Mouse (Mus musculus): Measurements from ENCODE around the gene Cacna1g.
"Not testable (repeated sequence)": the region's sequence is repeated elsewhere in the genome, so short reads cannot be mapped to it uniquely, and the experiment has no call there.

The Cacna1g gene

DNA sequence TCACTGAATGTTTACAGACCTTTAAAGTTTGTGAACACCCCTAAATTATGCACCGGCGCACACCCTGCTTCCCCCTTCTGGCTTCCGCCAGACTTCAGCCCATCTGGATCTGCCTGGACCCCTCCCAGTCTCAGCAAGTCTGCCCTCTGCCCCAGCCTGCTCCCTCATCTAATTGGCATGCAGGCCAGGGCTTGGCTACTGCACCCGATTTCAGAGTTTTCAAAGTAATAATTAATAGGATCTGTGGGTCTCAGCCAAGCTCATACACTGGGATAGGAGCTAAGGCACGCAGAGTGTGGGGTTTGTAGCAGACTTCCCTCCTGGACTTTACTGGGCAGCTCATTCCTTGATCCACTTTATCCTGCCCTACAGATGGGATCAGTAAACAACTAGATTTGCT, 69.8 kb downstream of the Cacna1g start:
- no peak for DNase-seq (ENCODE audit: low spot score in 2 of 2)

DNA sequence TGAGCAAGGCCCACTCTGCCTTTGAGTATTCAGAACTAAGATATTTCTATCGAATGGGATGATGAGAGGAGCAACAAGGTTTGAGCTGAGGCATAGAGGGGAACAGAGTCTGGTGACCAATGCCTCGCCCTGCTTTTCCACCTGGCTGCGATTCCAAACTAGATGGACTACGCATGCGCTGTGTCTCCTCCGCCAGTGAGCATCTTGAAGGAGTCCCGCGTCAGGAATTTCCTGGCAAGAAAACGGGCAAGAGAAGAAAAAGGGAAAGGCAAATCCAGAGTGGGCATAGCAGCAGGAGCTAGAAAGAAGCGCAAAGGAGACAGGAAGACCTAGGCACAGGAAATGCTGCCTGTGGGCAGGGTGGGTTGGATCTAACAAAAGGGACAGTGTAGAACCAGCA, 70.2 kb downstream of the Cacna1g start:
- DNase-seq (ENCODE audit: low spot score in 2 of 2), result no peak

DNA sequence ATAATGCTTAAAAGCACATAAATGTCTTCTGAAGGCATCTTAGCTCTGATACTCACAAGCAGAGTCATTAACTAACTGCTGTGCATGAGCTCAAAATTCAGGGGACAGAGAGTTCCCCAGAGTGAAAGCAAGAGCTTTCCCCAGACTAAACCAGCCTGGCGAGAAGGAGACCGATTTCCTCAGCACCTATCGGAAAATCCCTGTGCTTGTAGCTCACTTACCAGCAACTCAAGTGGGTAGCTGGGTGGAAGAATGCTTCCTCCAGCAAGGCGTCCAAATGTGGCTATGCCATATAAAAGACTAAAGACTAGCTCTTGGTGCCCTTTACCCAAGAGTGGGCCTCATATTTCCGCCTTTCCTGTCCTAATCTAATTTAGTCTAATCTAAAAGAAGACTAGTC, 71.3 kb downstream of the Cacna1g start:
- no peak for DNase-seq (ENCODE audit: low spot score in 2 of 2)

DNA sequence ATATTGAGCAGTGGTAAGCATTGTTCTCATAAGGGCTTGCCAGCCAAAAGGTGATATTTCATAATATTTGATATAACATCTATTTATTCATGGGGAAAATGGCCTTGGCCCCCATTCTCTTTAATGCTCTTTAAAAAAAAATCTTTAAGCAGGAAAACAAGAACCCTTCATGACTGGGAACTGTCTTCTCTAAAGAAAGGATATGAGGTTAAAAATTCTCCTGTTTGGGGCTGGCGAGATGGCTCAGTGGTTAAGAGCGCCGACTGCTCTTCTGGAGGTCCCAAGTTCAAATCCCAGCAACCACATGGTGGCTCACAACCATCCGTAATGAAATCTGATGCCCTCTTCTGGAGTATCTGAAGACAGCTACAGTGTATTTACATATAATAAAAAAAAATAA, 72.0 kb downstream of the Cacna1g start:
- not testable (repeated sequence) for DNase-seq (ENCODE audit: low spot score in 2 of 2)

GRCm38 (mm10) chr11:94400996-94401395, 73.0 kb downstream of the Cacna1g start:
- DNase-seq (ENCODE audit: low spot score in 2 of 2), result no peak

- no peak for DNase-seq (ENCODE audit: low spot score in 2 of 2)
Measured at GRCm38 (mm10) chr11:94394107-94394506, 79.9 kb downstream of the Cacna1g start.

DNA sequence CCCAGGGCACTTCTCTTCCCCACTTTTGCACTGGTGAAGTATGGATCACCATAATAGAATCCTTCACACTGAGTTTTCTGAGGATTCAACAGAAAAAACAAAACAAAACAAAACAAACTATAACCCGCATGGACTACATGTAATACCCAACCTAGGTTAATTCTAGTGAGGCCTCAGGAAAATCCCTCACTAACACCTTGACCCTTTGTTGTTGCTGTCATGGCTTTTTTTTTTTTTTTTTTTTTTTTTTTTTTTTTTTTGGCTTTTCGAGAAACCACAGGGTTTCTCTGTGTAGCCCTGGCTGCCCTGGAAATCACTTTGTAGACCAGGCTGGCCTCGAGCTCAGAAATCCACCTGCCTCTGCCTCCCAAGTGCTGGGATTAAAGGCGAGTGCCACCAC, 80.5 kb downstream of the Cacna1g start:
- DNase-seq (ENCODE audit: low spot score in 2 of 2), result not testable (repeated sequence)

GRCm38 (mm10) chr11:94392672-94393109, 81.3 kb downstream of the Cacna1g start, which contains the start of gene Abcc3:
Gene Abcc3 (minus strand): TSS chr11:94392997.
- no peak for DNase-seq (ENCODE audit: low spot score in 2 of 2)

DNA sequence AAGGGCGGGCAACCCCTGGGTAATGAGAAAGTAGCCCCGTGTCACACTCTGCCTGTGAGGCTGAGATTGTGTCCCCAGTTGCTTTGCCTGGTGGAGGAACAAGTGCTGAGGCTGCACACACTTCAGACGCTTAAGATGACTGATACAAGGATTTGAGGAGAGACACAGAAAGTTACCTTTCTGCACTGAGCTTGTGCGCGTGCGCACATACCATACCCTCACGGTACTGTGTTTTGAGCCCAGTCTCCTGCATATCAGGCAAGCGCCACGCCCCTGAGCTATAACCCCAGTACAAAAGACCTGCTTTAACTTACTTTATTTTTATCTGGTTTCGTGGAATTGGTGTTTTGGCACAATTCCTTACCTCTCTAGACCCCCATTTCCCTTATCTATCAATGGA, 82.3 kb downstream of the Cacna1g start:
- DNase-seq (ENCODE audit: low spot score in 2 of 2), result no peak

GRCm38 (mm10) chr11:94390825-94391224, 83.2 kb downstream of the Cacna1g start:
- no peak for DNase-seq (ENCODE audit: low spot score in 2 of 2)

GRCm38 (mm10) chr11:94389724-94390396, 84.1 kb downstream of the Cacna1g start:
- no peak for DNase-seq (ENCODE audit: low spot score in 2 of 2)

DNA sequence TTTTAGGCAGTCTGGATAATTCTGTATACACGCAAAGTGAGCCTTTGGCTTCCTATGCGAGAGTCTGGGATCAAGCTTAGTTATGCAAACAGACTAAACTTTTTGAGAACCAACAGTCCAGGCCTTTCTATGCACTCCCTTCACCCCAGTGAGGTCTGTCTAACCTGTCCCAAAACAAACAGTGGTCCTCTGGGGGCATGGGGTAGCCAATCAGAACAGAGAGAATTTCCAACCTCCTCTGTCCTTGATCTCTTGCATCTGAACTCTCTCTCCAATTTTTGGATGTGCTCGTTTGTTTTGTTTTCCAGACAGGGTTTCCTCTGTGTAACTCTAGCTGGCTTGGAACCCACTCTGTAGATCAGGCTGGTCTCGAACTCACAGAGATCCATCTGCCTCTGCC, 85.0 kb downstream of the Cacna1g start:
- no peak for DNase-seq (ENCODE audit: low spot score in 2 of 2)

DNA sequence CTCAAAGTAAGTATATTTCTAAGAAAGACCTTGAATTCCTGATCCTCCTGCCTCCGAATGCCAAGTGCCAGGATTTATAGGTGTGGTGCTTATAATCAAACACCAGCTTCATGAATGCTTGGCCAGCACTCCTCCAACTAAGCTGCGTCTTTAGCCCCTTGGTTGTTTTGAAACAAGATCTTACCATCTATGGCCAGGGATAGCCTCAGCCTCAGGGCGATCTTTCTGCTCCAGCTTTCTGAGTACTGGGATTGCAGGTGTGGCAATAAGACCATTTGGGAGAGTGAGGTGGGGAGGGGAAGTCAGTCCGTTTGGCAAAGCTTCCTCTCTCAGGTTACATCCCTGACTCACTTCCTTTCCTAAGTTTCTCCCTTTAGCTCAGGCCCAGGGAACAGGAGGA, 86.2 kb downstream of the Cacna1g start:
- DNase-seq (ENCODE audit: low spot score in 2 of 2), result no peak

GRCm38 (mm10) chr11:94385977-94386771, 87.8 kb downstream of the Cacna1g start:
- no peak for DNase-seq (ENCODE audit: low spot score in 2 of 2)

- DNase-seq (ENCODE audit: low spot score in 2 of 2), result no peak
Measured at GRCm38 (mm10) chr11:94379736-94380135, 94.3 kb downstream of the Cacna1g start.

DNA sequence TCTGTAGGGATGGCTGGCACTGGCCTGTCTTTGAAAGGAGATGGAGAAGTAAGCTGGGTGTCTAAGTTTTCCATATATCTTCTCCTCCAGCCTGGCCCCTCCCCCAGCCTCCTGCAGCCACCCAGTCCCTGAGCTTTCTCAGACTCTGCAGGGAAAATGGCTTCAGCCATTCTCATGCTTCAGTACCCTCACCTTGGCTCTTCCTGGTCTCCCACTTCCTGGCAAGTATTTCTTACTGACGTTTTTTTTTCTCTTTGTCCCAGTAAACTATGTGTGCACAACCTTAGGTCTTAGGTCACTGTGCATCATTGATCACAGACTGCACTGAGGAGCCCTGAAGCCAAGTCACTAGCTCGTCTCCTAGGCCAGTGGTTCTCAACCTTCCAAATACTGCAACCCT, 94.9 kb downstream of the Cacna1g start:
- DNase-seq (ENCODE audit: low spot score in 2 of 2), result no peak

GRCm38 (mm10) chr11:94374276-94374948, 99.6 kb downstream of the Cacna1g start:
- DNase-seq (ENCODE audit: low spot score in 2 of 2), result no peak

GRCm38 (mm10) chr11:94370809-94371208, 103.2 kb downstream of the Cacna1g start:
- DNase-seq (ENCODE audit: low spot score in 2 of 2), result no peak

GRCm38 (mm10) chr11:94369981-94370380, 104.0 kb downstream of the Cacna1g start:
- DNase-seq (ENCODE audit: low spot score in 2 of 2), result no peak

DNA sequence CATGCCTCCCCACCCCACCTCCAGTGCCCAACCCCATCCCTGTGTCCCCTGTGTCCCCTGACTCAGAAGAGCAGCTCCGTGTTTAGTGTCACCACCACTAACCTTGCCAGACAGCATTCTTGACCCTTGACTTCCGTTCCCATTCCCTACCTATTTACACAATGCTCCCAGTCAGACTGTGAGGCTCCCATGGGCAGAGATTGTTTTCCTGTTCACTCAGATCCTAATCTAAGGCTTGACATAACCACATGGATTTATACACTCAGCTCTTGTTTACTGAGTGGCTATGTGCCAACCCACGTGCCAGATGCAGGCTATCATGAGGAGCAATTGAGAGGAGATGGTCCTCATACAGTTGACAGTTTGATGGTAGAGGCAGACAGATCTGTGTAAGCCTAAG, 108.7 kb downstream of the Cacna1g start:
- DNase-seq (ENCODE audit: low spot score in 2 of 2), result no peak

DNA sequence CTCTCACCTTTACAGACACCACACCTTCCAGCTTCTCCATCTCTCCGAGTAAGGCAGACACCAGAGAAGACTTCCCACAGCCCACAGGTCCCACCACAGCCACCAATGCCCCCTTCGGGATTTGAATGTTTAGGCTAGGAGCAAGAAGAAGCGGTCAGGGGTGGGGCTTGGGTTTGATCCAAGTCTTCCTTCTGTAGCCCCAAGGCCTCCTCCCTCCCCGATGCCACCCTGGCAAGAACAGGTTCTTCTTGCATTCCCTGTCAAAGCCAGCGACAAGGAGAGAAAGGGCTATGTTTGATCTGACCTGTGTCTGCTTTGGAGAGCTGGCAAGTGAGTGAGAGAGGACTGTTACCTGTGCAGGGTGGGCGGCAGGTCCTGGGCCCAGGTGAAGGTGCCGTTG, 110.3 kb downstream of the Cacna1g start:
- DNase-seq (ENCODE audit: low spot score in 2 of 2), result no peak

DNA sequence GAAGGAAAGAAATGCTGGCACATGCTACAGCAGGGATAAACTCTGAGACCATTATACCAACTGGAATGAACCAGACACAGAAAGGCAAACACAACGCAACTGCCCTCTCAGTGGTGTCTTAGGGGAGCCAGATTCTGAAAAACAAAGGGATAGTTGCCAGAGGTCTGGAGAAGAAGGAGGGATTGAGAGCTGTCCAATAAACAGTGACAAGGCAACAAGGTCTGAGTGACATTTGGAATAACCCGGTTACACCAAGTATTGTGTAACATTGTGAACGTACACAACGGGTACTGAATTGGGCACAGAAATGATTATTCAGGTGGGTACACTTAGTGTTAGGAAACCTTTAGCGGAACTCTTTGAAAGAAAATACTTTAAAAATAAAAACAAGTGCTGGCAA, 111.9 kb downstream of the Cacna1g start:
- DNase-seq (ENCODE audit: low spot score in 2 of 2), result no peak

Measured in frontal cortex, postnatal 25 days (tissue).